Mouse (Mus musculus): ENCODE results near the gene Acsbg2.

DNA sequence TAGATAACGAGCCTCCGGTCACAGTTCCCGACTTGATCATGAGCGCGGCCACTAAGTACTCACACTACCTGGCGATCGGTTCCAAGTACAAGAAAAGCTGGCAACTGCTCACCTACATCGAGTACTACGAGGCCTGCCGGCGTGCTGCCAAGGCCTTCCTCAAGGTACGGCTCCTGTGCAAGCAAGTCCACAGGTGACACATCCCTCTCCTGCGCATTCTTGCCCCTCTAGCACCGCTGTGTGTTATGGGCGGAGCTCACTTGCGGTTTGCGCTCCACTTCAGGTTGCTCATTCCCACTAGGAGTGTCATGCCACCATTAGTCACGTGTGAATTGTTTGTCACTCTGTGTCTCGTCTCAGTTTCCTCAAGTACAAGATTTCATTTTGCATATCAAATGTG, 3.2 kb upstream of the Acsbg2 start:
- TF ChIP-seq CTCF (IDR thresholded peaks at IDR 0.05; ENCODE audit: insufficient read depth, low read depth, low read length), result no peak
- TF ChIP-seq POLR2A (IDR thresholded peaks at IDR 0.05; ENCODE audit: insufficient read depth, low read depth, low read length), result no peak
